Mouse (Mus musculus) thymus, adult 18-20 months (tissue): ENCODE results near the gene Slc25a10.

Experiments
- DNase-seq, 2 experiments: peaks; one replicate each; pipeline ENCODE4 v3.0.0; 2022; ENCODE audit warnings: mixed read lengths in 2 of 2

Slc25a10 gene

DNA sequence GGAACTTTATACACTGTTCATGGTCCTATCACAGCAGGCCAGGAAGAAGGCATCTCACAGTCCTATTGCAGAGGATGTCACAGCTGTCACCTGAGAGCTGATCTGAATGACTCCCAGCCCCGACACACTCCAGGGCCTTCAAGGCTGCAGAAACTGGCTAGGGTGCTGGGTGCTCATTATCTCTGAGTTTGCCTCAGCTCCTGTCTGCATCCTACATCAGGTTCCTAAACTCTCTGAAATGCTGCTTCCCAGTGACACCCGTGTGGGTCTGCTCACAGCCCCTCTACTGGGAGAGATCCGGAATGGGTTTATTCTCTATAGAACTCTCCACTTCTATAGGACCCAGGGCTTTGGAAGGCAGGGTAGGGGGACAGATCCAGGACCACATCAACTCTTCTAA, 56.6 kb downstream of the Slc25a10 start:
- no peak for DNase-seq

DNA sequence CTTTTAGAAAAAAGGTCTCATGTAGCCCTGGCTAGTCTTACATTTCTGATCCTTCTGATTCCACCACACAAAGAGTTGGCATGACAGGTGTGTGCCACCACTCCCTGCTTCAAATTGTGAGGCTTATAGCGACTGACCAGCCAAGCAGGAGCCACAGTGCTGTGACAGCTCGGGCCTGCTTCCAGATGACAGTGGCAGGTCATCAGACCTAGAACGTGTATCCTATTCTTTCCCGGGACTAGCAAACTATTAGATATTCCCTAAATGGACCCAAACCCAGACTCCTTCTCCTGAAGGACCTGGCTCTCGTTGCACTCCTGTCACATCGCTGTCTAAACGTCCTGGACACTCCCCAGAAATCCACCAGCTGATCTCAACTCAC, 57.1 kb downstream of the Slc25a10 start:
- DNase-seq = no peak
